Mouse (Mus musculus): Measurements from ENCODE around the gene Kif12.

The Kif12 gene

GRCm38 (mm10) chr4:63171969-63172685 lies at the start of gene Kif12:
TSS of gene Kif12 (minus strand) at chr4:63172131.
- DNase-seq: no peak

GRCm38 (mm10) chr4:63221096-63221958 lies 49.4 kb upstream of the Kif12 start:
- no peak for DNase-seq

GRCm38 (mm10) chr4:63219635-63220034 lies 47.7 kb upstream of the Kif12 start:
- DNase-seq: no peak

- DNase-seq: no peak
Measured at GRCm38 (mm10) chr4:63219059-63219458, 47.1 kb upstream of the Kif12 start.

- DNase-seq: no peak
Measured at GRCm38 (mm10) chr4:63217513-63217912, 45.6 kb upstream of the Kif12 start.

- no peak for DNase-seq
Measured at GRCm38 (mm10) chr4:63216566-63216965, 44.6 kb upstream of the Kif12 start.

- peak; percentile 58 to 60 for DNase-seq
Measured at GRCm38 (mm10) chr4:63215993-63216531, 44.1 kb upstream of the Kif12 start.

- peak; percentile 86 to 92 for DNase-seq
Measured at GRCm38 (mm10) chr4:63215185-63215992, 43.5 kb upstream of the Kif12 start.

GRCm38 (mm10) chr4:63213907-63214621 lies 42.1 kb upstream of the Kif12 start, which contains the start of gene Col27a1:
TSS of gene Col27a1 (plus strand) at chr4:63214004.
- DNase-seq: peak in 1 of 2 experiments; percentile 40

- no peak for DNase-seq
Measured at GRCm38 (mm10) chr4:63205583-63205982, 33.7 kb upstream of the Kif12 start.

GRCm38 (mm10) chr4:63203874-63204273 lies 31.9 kb upstream of the Kif12 start:
- DNase-seq: no peak

GRCm38 (mm10) chr4:63199366-63199765 lies 27.4 kb upstream of the Kif12 start:
- DNase-seq: no peak

- no peak for DNase-seq
Measured at GRCm38 (mm10) chr4:63194366-63194765, 22.4 kb upstream of the Kif12 start.

- no peak for DNase-seq
Measured at GRCm38 (mm10) chr4:63191641-63192040, 19.7 kb upstream of the Kif12 start.

- DNase-seq: no peak
Measured at GRCm38 (mm10) chr4:63186281-63186870, 14.4 kb upstream of the Kif12 start.

GRCm38 (mm10) chr4:63181556-63181955 lies 9.6 kb upstream of the Kif12 start:
- DNase-seq: peak; percentile 67 to 80

GRCm38 (mm10) chr4:63171122-63171521 lies 809 bp downstream of the Kif12 start:
- no peak for DNase-seq

- no peak for DNase-seq
Measured at GRCm38 (mm10) chr4:63170061-63170460, 1.9 kb downstream of the Kif12 start.

- DNase-seq: no peak
Measured at GRCm38 (mm10) chr4:63166323-63166722, 5.6 kb downstream of the Kif12 start.

- DNase-seq: no peak
Measured at GRCm38 (mm10) chr4:63165636-63166035, 6.3 kb downstream of the Kif12 start.

GRCm38 (mm10) chr4:63158961-63159592 lies 12.9 kb downstream of the Kif12 start:
- DNase-seq: peak; percentile 74 to 87
